Mouse (Mus musculus) layer of hippocampus, postnatal 25 days (tissue): ENCODE measurements around the gene Nos3. TPM values are rescaled to one million over a fixed set of nuclear protein-coding genes. Genes with fewer than 3 reads are reported as not detected.

ENCODE experiments used
- DNase-seq, 2 experiments: peaks; one replicate each; pipeline ENCODE4 v3.0.0; 2022; ENCODE audit warnings: mixed read lengths in 2 of 2, low spot score in 1 of 2; ENCODE audit errors: extremely low spot score in 1 of 2
- total RNA-seq, 2 experiments: library from RNA; stranded (reverse); gene quantifications; 2 replicates each; pipeline ENCODE4 v1.2.3; 2021

Nos3 gene
- total RNA-seq, 2 experiments from 2014 or later = 6.7 to 8.4 TPM

DNA sequence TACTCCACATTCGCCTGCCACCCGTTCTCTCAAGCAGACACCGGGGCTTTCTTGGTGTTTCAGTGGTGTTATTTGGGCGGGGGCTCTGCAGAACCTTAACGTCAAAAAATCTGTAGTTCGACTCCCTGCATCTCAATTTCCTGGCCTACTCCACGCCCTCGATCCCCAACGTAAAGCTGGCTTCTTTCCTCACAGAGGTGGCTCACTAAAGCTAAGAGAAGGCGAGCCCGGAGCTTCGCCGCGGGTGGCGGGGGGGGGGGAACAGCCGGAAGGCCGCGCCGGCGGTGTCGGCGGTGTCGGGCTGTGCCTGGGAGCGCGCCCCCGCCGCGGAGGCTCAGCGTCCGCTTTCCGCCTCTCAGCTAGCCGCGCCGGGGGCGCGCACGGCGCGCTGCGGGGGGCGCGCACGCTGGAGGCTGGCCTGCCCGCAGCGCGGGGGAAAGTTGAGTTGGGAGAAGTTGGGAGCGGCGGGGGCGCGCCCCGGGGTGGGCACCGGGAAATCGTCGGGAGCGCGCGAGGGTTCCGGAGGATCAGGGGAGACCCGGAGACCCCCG is 60.3 kb downstream of the Nos3 start:
- peak; percentile 48 to 61 for DNase-seq

- DNase-seq = no peak
These were observed 60.9 kb downstream of the Nos3 start for GRCm38 (mm10) chr5:24425421-24426036.

DNA sequence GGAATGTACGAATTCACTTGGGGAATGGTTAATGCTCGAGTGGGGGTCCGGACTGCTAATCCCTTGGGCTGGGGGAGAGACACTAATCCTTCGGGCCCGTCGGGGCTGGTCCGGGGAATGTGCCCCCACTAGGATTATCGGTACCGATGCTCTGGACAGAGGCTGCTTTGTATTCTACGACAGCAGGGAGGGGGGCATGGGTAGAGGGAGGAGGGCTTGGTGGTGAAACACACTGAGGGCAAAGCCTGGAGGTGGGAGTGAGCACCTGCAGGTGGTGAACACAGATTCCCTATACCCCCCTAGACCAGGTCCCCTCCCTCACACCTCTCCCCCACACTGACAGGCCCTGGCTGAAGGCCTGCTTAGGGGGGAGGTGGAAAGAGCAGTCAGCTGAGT is 61.4 kb downstream of the Nos3 start:
- DNase-seq = no peak

DNA sequence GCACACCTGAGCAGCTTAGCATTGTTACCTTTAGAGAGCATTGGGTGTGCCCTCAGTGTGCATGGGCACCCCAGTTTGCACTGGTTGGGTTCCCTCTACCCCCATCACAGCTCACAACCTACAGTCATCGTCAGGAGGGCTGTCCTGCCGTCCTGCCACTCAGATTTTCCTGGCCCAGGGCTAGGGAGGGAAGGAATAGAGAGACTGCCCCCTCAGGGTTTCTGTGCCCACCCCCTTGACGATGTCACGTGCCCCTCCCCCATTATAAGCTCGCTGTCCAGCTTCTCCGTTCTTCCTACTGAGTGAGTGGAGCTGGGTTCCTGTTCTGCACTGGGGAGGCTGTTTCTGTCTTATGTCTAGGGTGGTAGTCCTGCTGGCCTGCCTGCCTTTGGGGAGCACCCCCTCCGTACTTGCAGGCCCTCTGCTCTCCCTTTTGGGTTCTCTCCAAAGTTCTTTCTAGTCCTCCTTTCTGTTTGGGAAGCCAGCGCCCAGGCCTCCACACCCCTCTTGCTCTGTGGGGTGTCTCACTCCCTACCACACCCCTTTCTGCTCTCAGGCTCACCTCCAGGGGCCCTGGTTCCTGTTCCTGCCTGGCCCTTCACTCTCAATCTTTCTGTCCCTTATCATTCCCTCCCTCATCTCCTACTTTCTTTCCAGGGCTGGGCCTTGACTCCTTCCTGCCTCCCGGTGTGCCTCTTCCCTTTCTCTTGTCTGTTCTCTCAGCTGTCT is 62.1 kb downstream of the Nos3 start:
- DNase-seq = no peak

GRCm38 (mm10) chr5:24427285-24427633 is 62.6 kb downstream of the Nos3 start:
- no peak for DNase-seq

GRCm38 (mm10) chr5:24427981-24428402 is 63.4 kb downstream of the Nos3 start:
- DNase-seq = no peak

- DNase-seq = no peak
These were observed 64.0 kb downstream of the Nos3 start for GRCm38 (mm10) chr5:24428596-24428995.

DNA sequence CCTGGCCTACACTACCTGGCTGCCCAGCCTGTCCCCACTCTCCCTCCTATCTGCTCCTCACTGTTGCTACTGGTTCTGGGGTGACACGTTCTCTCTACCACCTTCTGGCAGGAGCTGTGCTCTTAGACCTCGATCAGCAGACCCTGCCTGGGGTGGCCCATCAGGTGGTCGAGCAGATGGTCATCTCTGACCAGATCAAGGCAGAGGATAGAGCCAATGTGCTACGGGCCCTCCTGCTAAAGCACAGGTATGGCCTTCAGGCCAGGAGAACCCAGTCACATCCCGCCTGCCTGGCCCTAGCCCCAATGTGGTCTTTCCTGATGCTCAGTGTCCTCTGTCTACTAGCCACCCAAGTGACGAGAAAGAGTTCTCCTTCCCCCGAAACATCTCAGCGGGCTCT is 69.4 kb downstream of the Nos3 start:
- no peak for DNase-seq

Other genes with a start within 250 kb of the Nos3 start
- gene Nupl2, start 199.8 kb upstream of the Nos3 start, total RNA-seq = 10 to 100 TPM in 1 of 2 experiments, 1 to 10 TPM in 1; 9.9 to 12.0 TPM
- 10 to 100 TPM; 20.1 to 21.9 TPM for gene Kcnh2, start 13.2 kb upstream of the Nos3 start, total RNA-seq
- gene Atg9b, start 27.3 kb downstream of the Nos3 start, total RNA-seq = 1 to 10 TPM; 2.6 to 3.3 TPM
- 10 to 100 TPM; 52.3 to 54.1 TPM for gene Abcb8, start 28.9 kb downstream of the Nos3 start, total RNA-seq
- gene Asic3, start 48.6 kb downstream of the Nos3 start, total RNA-seq = under 1 TPM in 1 of 2 experiments, not detected in 1; 0.30 TPM
- 100 to 1,000 TPM; 126 to 130 TPM for gene Cdk5, start 58.7 kb downstream of the Nos3 start, total RNA-seq
- gene Slc4a2, start 59.0 kb downstream of the Nos3 start, total RNA-seq = 10 to 100 TPM; 31.7 to 34.4 TPM
- gene Fastk, start 80.5 kb downstream of the Nos3 start, total RNA-seq = 100 to 1,000 TPM; 119 to 121 TPM
- gene Tmub1, start 83.0 kb downstream of the Nos3 start, total RNA-seq = 10 to 100 TPM; 21.2 to 27.2 TPM
- 100 to 1,000 TPM; 611 to 653 TPM for gene Agap3, start 87.4 kb downstream of the Nos3 start, total RNA-seq
- under 1 TPM; 0.10 to 0.16 TPM for gene Gbx1, start 162.4 kb downstream of the Nos3 start, total RNA-seq
- under 1 TPM; 0.27 to 0.52 TPM for gene Asb10, start 176.2 kb downstream of the Nos3 start, total RNA-seq
- not detected for gene 4931409K22Rik, start 192.0 kb downstream of the Nos3 start, total RNA-seq
- 10 to 100 TPM; 72.6 to 80.0 TPM for gene Abcf2, start 212.7 kb downstream of the Nos3 start, total RNA-seq
- 10 to 100 TPM; 55.5 to 79.0 TPM for gene Chpf2, start 221.9 kb downstream of the Nos3 start, total RNA-seq